Mouse (Mus musculus) left cerebral cortex, postnatal 10 days (tissue): ENCODE data around the gene Utp4. TPM values are rescaled to one million over a fixed set of nuclear protein-coding genes. Genes with fewer than 3 reads are reported as not detected.
"Not testable (repeated sequence)": the region's sequence is repeated elsewhere in the genome, so short reads cannot be mapped to it uniquely, and the experiment has no call there.

Source experiments
- DNase-seq, 2 experiments: peaks; one replicate each; pipeline ENCODE4 v3.0.0; 2021 to 2022; ENCODE audit warnings: low spot score in 2 of 2, mixed read lengths in 1 of 2; ENCODE audit errors: extremely low spot score in 1 of 2
- intact Hi-C: fragments of 180-260 bp; cut with DNase I; formaldehyde crosslinking; loops from one replicate; pipeline ENCODE4 v1.15.1; 2025
- total RNA-seq, 2 experiments: library from RNA; stranded (reverse); gene quantifications; 2 replicates each; pipeline ENCODE4 v1.2.3; 2021

The Utp4 gene
- total RNA-seq, 2 experiments from 2014 or later: 25.6 to 27.4 TPM

DNA sequence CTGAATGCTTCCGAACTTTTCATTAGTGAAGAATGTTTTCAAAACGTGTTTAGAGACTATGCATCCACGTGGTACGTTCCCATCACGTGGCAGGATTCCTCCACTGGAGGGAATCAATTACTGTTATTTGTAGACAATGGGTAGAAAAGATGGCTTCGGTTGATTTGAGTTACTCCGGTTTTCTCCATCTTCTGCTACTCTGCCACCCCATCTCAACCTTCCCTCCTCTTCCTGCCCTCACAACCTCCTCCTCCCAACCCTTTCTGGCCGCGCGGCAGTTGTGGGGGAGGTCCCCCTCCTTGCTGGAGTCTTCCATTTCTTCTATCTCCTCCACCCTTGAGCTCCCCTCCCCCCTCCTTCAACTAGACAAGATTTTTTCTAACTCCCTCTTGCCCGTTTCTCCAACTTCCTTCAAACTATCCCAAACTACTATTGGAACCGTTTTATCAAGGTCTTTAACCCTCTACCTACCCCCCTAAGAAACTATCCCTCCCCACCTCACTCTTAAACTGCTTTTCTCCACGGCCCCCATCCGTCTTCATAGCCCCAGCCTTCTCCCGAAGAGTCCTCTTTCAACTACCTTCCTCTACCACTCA lies 1.1 kb upstream of the Utp4 start:
- intact Hi-C loops: no loop called here
- DNase-seq: peak in 1 of 2 experiments; percentile 55

DNA sequence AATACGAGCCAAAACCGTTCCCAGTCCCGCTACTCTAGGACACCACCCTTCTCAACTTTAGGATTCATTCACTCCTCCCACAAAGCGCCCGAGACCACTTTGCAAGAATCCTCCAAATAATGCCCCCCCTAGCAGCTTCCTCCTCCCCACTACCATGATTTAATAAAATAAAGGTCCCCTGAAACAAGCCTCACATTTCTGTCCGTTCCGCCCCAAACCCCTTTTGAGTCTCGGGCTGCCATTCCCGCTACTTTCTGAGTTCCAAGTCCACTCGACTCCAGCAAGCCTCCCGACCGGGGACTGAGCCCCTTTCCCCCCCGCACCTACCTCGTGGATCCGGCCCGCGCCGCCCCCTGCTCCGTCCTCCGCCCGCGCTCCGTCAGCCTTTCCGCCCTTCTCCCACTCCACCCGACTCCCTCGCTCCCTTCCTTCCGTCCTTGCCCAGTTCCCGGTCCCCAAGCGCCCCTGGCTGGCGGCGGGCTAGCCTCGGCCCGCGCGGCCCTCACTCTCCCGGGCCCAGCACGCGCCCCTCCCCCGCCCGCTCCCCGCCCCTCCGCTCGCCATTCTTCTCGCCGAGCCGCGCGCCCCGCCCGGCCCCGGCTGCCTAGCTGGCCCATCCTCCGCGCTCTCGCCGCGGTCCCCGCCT lies 507 bp upstream of the Utp4 start:
- intact Hi-C loops: no loop called here
- no peak for DNase-seq

DNA sequence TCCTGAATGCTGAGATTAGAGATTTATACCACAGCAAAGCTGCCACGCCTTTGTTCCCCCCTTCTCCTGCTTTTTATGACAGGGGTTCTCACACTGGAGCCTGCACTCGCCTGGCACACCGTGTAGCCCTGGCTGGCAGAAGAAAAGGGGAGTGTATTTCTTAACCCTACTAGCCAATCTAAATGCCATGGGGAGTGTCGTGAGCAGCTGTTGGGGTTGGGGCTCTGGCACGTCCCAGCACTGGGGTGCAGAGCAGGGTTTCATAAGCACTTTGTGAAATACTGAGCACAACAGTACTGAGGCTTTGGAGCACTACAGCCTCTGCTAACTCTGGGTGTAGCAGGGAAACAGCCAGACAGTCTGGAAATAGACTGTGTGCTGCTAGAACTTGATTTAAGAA lies 6.0 kb downstream of the Utp4 start:
- no peak for DNase-seq
- intact Hi-C loops: no loop called here

DNA sequence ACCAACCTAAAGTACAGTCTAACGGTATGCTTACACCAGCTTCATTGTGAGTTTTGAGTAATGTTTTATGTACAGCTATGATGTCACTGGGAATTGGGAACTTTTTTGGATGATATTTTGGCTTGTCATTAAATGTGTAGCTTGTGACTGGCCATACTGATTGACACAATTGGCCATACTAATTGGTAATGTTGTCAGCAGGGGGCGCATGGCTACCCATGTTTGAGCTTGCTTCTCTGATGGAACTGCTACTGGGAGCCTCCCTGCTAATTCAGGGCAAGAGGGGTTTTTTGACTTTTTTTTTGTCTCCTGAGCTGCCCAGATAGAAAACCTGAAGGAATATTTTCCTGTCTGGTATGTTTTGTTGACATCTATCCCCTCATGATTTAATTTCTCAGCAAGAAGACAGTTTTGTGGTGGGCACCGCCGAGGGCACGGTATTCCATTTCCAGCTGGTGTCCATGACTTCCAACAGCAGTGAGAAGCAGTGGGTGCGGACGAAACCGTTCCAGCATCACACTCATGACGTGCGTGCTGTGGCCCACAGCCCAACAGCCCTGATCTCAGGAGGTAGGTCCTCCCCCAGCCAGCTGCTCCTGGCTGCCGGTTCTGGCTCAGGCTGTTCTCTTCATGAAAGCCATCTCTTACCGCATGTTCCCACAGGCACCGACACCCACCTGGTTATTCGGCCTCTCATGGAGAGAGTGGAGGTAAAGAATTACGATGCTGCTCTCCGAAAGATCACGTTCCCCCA lies 12.5 kb downstream of the Utp4 start:
- intact Hi-C loops: loop anchor here (5.0 kb wide), 1 partner anchor 96 kb away; no protein-coding TSS in a partner anchor
- peak in 1 of 2 experiments; percentile 59 for DNase-seq

DNA sequence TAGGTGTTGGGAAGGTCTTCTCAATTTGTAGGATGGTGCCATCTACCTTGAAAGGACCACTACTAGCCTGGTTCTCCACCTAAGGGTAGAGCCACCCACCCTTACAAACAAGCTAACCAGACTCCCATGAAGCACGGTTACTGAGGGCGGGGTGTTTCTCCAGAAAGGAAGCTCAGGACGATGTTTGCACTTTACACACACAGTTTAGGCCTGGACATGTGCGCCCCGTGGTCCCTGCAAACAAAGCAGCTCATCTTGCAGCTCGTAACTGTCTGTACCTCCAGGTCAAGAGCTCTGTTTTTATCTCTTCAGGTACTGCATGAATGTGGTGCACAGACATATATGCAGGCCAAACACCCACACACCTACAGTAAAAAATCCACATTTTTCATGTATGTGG lies 13.2 kb downstream of the Utp4 start:
- intact Hi-C loops: loop anchor here (5.0 kb wide), 1 partner anchor 96 kb away; no protein-coding TSS in a partner anchor
- no peak for DNase-seq

DNA sequence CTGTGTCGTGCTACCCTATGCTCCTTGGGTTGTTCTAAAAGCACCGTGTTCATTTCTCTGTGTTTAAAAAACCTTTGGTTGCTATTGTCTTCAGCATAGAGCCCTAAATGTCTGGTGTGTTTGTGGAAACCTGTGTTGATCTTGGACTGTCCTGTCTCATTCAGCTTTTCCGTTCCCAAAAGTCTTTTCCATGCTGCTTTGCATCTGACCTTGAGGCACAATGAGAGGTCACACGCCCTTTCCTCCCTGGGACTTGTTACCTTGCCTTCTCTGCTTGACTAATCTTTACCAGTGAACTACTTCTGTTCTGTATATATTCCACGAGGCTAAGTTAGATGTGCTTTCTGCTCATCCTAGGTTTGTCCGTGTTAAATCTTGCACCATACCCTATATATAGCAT lies 14.0 kb downstream of the Utp4 start:
- intact Hi-C loops: loop anchor here (5.0 kb wide), 1 partner anchor 95 kb away; no protein-coding TSS in a partner anchor
- DNase-seq: no peak

DNA sequence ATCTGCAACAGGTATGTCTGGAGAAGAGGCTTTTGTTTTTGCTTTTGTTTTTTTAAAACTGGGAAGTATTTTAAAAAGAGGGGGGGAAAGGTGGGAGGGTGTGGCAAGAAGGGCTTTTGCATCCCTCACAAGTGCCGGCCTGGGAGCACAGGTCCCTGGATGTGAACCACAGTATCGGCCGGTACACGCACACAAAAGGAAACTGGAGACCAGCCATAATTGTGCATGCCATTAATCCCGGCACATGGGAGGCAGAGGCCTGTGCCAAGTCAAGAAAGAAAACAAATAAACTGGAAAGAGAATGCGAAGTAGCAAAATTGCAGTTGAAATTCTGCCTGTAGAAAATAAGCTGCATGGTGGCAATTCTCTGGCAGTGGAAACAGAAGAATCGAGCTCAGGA lies 14.9 kb downstream of the Utp4 start:
- no peak for DNase-seq
- intact Hi-C loops: loop anchor here (5.0 kb wide), 1 partner anchor 94 kb away; no protein-coding TSS in a partner anchor

DNA sequence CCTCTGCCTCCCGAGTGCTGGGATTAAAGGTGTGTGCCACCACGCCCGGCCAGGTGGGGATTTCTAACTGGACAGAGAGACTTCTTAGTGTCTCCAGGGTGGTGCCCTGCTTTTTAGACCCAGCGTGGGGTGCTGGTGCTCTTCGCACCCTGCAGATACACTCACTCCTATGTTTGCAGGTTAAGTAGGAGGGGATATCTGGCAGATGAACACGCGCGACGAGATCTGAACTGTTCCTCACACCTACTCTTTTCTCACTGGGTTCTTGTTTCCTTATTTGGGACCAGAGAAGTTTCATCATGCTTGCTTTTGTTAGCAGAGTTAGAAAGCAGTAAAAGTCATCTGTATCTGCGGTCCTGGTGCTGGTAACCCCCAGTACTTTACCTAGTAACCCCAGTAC lies 20.2 kb downstream of the Utp4 start:
- intact Hi-C loops: no loop called here
- no peak for DNase-seq

DNA sequence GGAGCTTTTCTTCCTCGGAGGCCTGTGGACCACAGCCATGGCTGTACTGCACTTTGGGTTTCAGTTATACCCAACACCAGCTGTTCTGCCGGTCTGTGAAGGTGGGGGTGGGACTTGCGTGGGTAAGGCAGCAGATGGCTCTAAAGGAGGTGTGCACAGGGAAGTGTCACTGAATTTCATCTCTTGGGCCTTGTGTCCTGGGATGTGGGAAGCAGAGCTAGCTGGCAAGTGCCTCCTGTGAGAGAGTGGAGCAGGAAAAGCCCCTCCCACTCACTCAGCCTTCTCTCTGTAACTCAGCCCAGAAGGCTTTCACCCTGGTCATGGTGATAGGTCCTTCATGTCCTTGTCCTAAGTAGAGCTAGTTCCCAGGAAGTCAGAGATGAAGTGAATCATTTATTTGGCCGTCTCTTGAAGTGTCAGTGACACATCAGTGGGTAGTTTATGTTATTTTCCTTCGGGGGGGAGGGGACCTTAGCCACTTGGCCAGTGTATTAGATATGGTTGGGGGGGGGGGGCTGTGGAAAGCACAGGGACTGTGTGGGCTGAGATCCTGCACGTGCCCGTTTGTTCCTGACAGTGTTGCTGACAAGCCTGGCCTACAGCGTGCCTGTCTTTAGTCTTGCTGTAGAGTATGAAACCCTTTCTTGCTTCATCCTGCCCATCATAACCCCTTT lies 26.4 kb downstream of the Utp4 start:
- intact Hi-C loops: no loop called here
- no peak for DNase-seq

DNA sequence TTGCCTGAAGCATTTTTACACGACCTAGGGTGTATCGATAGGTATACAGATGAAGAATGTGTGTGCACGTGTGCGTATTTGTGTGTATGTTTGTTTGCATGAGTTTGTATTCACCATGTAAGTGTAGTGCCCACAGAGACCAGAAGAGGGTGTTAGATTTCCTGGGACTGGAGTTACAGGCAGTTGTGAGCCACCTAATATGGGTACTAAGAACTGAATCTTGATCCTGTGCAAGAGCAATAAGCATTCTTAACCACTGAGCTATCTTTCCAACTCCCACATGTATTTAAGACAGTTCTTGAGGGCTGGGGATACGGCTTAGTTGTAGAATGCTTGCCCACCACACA lies 26.9 kb downstream of the Utp4 start:
- intact Hi-C loops: no loop called here
- DNase-seq: no peak

DNA sequence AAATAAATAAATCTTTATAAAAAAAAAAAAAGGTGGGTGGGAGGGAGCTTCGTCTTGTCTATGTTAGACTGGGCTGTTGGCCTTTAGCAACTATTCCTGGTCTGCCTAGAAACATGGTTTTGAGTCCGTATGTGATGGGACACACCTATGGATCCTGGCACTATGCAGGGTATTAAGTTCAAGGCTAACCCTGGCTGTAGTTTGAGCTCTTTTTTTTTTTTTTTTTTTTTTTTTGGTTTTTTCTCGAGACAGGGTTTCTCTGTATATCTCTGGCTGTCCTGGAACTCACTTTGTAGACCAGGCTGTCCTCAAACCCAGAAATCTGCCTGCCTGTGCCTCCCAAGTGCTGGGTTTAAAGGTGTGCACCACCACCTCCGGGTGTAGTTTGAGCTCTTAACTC lies 30.6 kb downstream of the Utp4 start:
- no peak for DNase-seq
- intact Hi-C loops: no loop called here

DNA sequence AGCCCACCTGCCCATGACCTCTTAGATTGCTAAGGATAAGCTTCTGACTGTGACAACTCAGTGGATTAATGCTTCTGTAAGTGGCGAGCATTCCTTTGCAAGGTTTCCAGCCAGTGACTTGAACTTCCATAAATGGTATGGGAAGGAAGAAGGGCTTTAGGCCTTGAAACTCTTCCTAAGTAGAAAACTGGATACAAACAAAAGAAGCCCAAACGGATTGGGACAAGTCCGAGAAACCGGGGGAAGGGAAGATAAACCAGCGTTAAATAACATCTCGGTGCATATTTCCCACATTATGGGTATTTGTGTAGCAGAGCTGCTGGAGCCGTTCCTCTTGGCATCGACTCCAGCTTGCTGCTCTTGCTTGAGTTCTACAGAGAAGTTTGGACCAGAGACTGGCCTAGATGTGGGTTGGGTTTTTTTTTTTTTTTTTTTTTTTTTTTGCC lies 31.5 kb downstream of the Utp4 start:
- no peak for DNase-seq
- intact Hi-C loops: no loop called here

DNA sequence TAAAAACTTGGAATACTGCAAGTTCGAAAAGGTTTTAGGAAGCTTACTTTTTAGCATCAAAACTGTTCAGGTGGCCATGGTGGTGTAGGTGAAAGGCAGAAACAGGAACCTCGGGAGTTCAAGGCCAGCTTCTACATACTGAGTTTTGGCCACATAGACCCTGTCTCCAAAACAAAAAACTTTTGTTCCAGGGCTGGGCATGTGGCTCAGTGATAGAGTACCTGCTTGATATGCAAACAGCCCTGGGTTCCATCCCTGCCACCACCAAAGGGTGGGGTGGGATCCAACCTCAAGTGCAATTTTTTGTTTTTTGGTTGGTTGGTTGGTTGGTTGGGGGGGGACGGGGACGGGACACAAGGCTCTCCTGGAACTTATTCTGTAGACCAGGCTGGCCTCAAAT lies 32.0 kb downstream of the Utp4 start:
- no peak for DNase-seq
- intact Hi-C loops: no loop called here

DNA sequence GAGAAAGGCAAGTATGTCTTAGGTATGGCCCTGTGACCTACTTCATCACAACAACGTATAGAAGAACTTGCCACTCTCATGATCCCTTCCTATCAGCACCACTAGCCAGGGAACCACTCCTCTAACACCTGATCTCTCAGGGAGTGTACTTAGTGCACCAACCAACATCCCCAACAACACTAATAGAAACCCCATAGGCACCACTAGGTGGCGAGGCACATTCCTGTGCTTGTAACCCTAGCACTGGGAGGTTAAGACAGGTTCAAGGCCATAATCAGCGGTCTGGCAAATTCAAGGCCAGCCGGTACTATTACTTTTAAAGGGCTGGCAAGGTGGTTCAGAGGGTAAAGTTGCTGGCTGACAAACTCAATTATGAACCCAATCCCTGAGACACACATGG lies 33.8 kb downstream of the Utp4 start:
- DNase-seq: no peak
- intact Hi-C loops: no loop called here

DNA sequence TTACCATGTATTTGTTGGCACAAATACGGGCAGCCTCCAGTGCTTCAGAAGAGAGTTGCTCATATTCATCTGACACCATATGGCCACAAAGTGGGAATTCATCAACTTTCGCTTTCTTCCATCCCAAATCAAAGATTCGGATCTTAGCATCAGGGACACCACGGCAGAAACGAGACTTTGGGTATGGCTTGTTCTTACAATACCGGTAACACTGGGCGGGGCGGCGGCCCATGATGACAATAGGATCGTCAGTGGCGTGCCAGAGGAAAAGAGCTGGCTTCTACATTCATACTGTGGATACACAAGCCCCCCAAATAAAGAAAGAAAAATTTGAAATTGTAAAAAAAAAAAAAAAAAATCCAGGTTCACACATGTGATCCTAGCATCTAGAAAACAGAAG lies 34.7 kb downstream of the Utp4 start:
- intact Hi-C loops, DNase-seq: not testable (repeated sequence)

DNA sequence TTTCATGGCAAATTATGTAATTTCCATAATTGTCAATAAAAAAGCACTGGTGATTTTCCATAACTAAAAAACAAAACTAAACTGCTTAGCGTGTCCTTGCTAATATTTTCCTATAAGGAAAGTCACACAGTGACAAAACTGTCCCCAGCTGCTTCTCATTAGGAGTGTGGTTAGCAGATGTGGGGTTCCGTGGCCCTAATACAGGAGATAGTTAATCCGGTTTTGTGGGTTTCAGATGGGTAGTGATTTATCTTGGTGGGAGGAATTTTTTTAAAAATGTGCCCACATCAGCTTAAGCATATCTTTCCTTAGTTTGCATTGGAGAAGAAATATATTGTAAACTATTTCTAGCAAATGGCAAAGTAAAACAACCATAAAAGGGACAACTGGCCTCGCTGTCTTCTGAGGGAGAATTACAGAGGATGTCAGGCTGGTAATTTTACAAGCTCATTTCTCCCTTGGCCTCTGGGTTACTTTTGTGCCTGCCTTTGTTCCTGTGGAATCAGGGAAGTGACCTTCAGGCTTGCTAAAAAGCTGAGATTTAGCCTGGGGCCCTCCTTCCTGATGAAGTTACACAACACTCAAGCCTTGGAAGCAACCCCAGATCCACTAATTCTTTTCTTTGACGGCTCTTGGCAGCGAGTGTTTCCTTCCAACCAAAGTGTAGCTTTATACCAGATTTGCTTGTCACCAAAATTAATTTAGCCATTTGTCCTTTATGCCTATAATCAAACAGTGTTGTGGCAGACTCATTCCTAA lies 35.9 kb downstream of the Utp4 start:
- DNase-seq: no peak
- intact Hi-C loops: no loop called here

DNA sequence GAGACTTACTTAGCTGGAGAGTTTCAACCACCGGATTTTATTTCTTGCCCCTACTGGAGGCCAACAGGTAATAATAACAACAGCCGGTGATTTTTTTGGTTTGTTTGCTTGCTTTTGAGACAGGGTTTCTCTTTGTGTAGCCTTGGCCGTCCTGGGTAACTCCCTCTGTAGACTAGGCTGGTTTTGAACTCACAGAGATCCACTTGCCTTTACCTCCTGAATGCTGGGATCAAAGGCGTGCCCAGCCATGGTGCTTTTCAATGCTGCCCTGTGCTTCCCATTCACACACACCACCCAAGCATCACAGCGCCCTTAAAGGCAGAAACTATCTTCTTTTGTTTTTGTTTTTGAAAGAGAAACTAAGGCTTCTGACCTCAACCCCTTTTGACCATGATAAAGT lies 36.5 kb downstream of the Utp4 start:
- intact Hi-C loops: no loop called here

DNA sequence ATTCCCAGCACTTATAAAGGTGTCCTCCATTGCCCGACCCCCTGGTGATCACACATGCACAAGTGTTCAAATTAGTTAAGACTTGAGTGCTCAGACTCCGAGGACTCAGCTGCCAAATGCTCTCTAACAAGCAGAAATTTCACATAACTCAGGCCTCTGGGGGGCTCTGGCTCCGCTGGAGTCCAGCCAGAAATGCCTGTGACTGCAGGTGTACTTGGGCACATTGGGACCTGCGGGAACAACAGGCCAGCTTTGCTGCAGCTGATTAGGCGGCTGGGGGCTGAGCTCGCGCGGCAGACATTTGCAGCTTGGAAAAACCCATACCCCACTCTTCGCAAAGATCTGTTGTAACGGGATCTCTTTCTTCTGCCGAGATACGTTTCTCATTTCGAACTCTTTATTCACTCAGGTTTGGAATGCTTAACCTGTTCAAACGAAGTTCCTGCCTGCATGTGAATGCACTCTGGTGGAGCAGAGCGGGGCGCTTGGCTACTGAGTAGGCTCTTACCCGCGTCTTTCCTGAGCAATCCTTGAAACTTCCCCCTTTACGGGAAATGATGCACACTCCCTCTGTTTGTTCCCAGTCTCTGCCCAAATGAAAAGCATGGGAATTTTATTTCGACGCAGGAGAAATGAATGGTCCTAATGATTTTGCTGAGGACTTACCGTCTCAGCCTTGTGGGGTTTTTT lies 39.1 kb downstream of the Utp4 start:
- intact Hi-C loops: no loop called here

More for the DNA sequence above, 36.5 kb downstream of the Utp4 start:
- DNase-seq: no peak

More for the DNA sequence above, 39.1 kb downstream of the Utp4 start:
- peak in 1 of 2 experiments; percentile 50 for DNase-seq
